Mouse (Mus musculus) midbrain, postnatal 0 days (tissue): Measurements from ENCODE around the gene Srp72. TPM values are rescaled to one million over a fixed set of nuclear protein-coding genes. Genes with fewer than 3 reads are reported as not detected.

Experiments used
- ATAC-seq: fragments of 200-750 bp; cut with Nextera tagmentation; 2 replicates; pipeline ENCODE4 v1.8.0; 2017; ENCODE audit warnings: moderate number of reproducible peaks, mild to moderate bottlenecking, moderate TSS enrichment, moderate library complexity; ENCODE audit not compliant: low FRiP score
- DNase-seq: peaks from one replicate; pipeline ENCODE4 v3.0.0-alpha.2; 2015; ENCODE audit warnings: low spot score
- H3K27ac ChIP-seq: fragments of 300-500 bp; sonication (generic); 2 replicates; pipeline ENCODE4 v1.5.1; 2014; ENCODE audit warnings: low read depth, mild to moderate bottlenecking, low read length, mixed read lengths
- H3K27me3 ChIP-seq: fragments of 300-500 bp; sonication (generic); 2 replicates; pipeline ENCODE4 v1.6.1; 2014; ENCODE audit warnings: low read length, control low read depth, mixed read lengths; ENCODE audit not compliant: insufficient read depth
- H3K36me3 ChIP-seq: fragments of 300-500 bp; sonication (generic); 2 replicates; pipeline ENCODE4 v1.6.1; 2014; ENCODE audit warnings: low read length, control low read depth, mixed read lengths; ENCODE audit not compliant: insufficient read depth
- H3K4me1 ChIP-seq: fragments of 300-500 bp; sonication (generic); 2 replicates; pipeline ENCODE4 v1.6.1; 2014; ENCODE audit warnings: mild to moderate bottlenecking, control low read depth, antibody characterized with exemption, low read length, mixed read lengths; ENCODE audit not compliant: insufficient read depth
- H3K4me2 ChIP-seq: fragments of 300-500 bp; sonication (generic); 2 replicates; pipeline ENCODE4 v1.6.1; 2014; ENCODE audit warnings: low read depth, mild to moderate bottlenecking, low read length, mixed read lengths; ENCODE audit not compliant: poor library complexity, severe bottlenecking
- H3K4me3 ChIP-seq: fragments of 300-500 bp; sonication (generic); 2 replicates; pipeline ENCODE4 v1.5.1; 2014; ENCODE audit warnings: low read depth, mild to moderate bottlenecking, low read length, moderate library complexity
- H3K9ac ChIP-seq: fragments of 300-500 bp; sonication (generic); replicated peaks from 2 replicates; pipeline ENCODE4 v1.6.1; 2014; ENCODE audit warnings: mild to moderate bottlenecking, low read length, moderate library complexity, mixed read lengths; ENCODE audit not compliant: poor library complexity, severe bottlenecking
- H3K9me3 ChIP-seq: fragments of 300-500 bp; sonication (generic); 2 replicates; pipeline ENCODE4 v1.6.1; 2016; ENCODE audit warnings: low read length, control low read depth
- CTCF ChIP-seq: IDR thresholded peaks from 2 replicates; pipeline ENCODE4 v1.5.1; 2016; ENCODE audit warnings: antibody characterized with exemption, mild to moderate bottlenecking
- WGBS: fragments of 180-500 bp; shearing (Covaris S2); extraction: QIAGEN DNeasy Blood & Tissue Kit; methylation state at CpG from one replicate; pipeline ENCODE4 v1.1.7; 2014; 5-methylcytosine and 5-hydroxymethylcytosine counted together
- polyA plus RNA-seq: library from polyadenylated mRNA; unstranded; fragments of >200 nt; fragmentation: Nextera tagmentation; extraction: Ambion mirVana; gene quantifications from 2 replicates; pipeline ENCODE4 v1.2.1, GENCODE M21; 2015
- total RNA-seq: library from RNA; depleted of rRNA; stranded (reverse); fragments of >200 nt; gene quantifications from 2 replicates; pipeline ENCODE4 v1.2.3, GENCODE M21; 2014

The Srp72 gene
- total and polyA plus RNA-seq, 2 experiments from 2014 or later: 69.8 to 76.7 TPM

DNA sequence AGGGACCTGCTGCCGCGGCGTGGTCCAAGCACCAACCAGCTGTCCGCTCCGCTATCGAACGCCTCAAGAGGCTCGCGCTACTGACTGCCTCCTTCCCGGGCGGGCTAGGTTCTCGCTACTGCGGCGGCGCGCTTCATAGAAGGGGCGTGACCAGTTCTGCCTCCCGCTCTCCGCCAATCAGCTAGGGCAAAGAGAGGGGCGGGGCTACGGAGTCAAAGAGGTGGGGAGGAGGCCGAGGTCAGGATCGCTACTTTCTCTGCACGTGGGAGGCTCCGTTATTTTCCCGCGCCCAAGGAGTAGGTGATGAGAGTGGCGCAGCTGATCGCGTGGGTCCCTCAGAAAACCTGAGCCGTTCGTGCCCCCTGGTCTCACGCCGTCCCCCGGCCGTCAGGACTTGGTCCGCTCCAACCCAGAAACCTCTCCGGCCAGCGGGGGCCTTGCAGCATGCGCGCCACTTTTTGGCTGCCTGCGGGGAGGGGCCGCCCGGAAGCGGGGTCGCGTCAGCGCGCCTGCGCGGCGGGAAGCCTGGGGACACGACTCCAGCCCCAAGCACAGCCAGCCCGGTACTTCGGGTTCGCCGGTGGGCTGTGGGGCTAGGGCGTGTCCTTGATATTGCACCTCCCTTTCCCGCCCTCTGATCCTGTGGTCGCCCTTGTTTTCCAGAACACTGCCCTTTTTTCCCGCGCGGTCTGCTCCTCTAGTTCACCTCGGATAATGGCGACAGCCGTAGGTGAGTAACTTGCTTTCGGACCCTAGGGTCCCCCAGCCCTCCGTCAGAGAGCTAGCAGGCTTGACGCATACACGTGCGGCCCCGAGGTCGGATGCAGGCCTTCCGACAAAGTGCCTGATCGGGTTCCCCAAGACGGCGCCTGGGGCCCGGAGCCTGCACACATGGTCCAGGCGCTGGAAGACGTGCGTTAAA is 23.1 kb upstream of the Srp72 start, which contains the start of the genes Paics and Ppat:
Paics (plus strand) TSS at position 202 of the 922 bp plus-strand sequence.
Ppat (minus strand) TSS at position 473 of the 922 bp plus-strand sequence.
- H3K9ac ChIP-seq: peak within 1 kb of the TSS; percentile 73
- peak; percentile 26; the same call in 1 of the 2 replicates for TF ChIP-seq CTCF
- peaks cover 10% of the 10 kb centered on the region for H3K4me1 ChIP-seq
- DNase-seq (peak; percentile 98), ATAC-seq (peak; percentile 98)
- peak within 1 kb of the TSS; percentile 90 for H3K4me2 ChIP-seq
- H3K36me3 ChIP-seq: 0 out of 2 replicates have a peak, but pooled peaks cover 5% of the 10 kb centered on the region
- no peaks in the 10 kb centered on the region for H3K9me3 ChIP-seq
- H3K27me3 ChIP-seq: no peaks in the 10 kb centered on the region
- peak within 1 kb of the TSS; percentile 70 for H3K27ac ChIP-seq
- H3K4me3 ChIP-seq: peak within 1 kb of the TSS; percentile 69
- WGBS: under 1% methylated on average over 72 of the region's 81 CpGs

GRCm38 (mm10) chr5:76952112-76953040 is 22.1 kb upstream of the Srp72 start:
- ATAC-seq: no peak
- H3K4me1 ChIP-seq: peaks cover 10% of the 10 kb centered on the region
- peak overlapping the region; percentile 73 for H3K9ac ChIP-seq
- peak overlapping the region; percentile 70; the same call in 1 of the 2 replicates for H3K27ac ChIP-seq
- no peak for DNase-seq
- H3K4me2 ChIP-seq: peak overlapping the region; percentile 90
- 20% methylated on average over 7 of the region's 7 CpGs for WGBS
- H3K27me3 ChIP-seq: no peaks in the 10 kb centered on the region
- TF ChIP-seq CTCF: no peak
- H3K36me3 ChIP-seq: peaks cover 8% of the 10 kb centered on the region; the same call in 1 of the 2 replicates
- H3K4me3 ChIP-seq: peak overlapping the region; percentile 69
- H3K9me3 ChIP-seq: no peaks in the 10 kb centered on the region

GRCm38 (mm10) chr5:76953794-76954193 is 20.7 kb upstream of the Srp72 start:
- Histone ChIP-seq H3K4me1 (peaks cover 10% of the 10 kb centered on the region), H3K27ac (no peak overlapping the region), H3K36me3 (peaks cover 16% of the 10 kb centered on the region), H3K9ac (no peak overlapping the region), H3K4me3 (no peak overlapping the region), H3K27me3 (no peaks in the 10 kb centered on the region), H3K9me3 (no peaks in the 10 kb centered on the region), H3K4me2 (no peak overlapping the region)
- TF ChIP-seq CTCF: no peak
- ATAC-seq (no peak), DNase-seq (no peak)
- 84% methylated on average over 3 of the region's 3 CpGs for WGBS

- no peaks in the 10 kb centered on the region for H3K9me3 ChIP-seq
- no peak for DNase-seq
Measured at GRCm38 (mm10) chr5:76954271-76954900, 20.1 kb upstream of the Srp72 start.

GRCm38 (mm10) chr5:76955474-76955873 is 19.0 kb upstream of the Srp72 start:
- H3K9me3 ChIP-seq: no peaks in the 10 kb centered on the region
- H3K27me3 ChIP-seq: no peaks in the 10 kb centered on the region
- TF ChIP-seq CTCF: no peak
- no peak overlapping the region for H3K4me2 ChIP-seq
- no peak overlapping the region for H3K27ac ChIP-seq
- H3K4me3 ChIP-seq: no peak overlapping the region
- H3K9ac ChIP-seq: no peak overlapping the region
- peaks cover 20% of the 10 kb centered on the region for H3K36me3 ChIP-seq
- DNase-seq (no peak), ATAC-seq (no peak)
- H3K4me1 ChIP-seq: peaks cover 7% of the 10 kb centered on the region
- 81% methylated on average over 4 of the region's 4 CpGs for WGBS

More at GRCm38 (mm10) chr5:76954271-76954900, 20.1 kb upstream of the Srp72 start:
- Histone ChIP-seq H3K4me2 (no peak overlapping the region), H3K4me3 (no peak overlapping the region), H3K27ac (no peak overlapping the region), H3K36me3 (peaks cover 16% of the 10 kb centered on the region), H3K4me1 (peaks cover 10% of the 10 kb centered on the region), H3K27me3 (no peaks in the 10 kb centered on the region), H3K9ac (no peak overlapping the region)
- no peak for TF ChIP-seq CTCF
- no peak for ATAC-seq
- WGBS: 87% methylated on average over 6 of the region's 6 CpGs
